8 mouse cellular contexts compared by ENCODE assay signal in genomic region chr3:107931670-107932069, GRCm38 (mm10). TPM values are rescaled to one million over a fixed set of nuclear protein-coding genes. Genes with fewer than 3 reads are reported as not detected.
DNase-seq lines count a peak whose midpoint lies in the region; ATAC-seq and TF ChIP-seq lines count a peak whose summit lies in the region.

TSS of gene Gstm7 (minus strand) at chr3:107931817.

- ATAC-seq in hindbrain, embryonic 12.5 days (ENCODE audit: low FRiP score): peak; percentile 98
- peak; percentile 95 for ATAC-seq in lung, postnatal 0 days

- 3% methylated on average over 10 of the region's 10 CpGs for WGBS in hindbrain, embryonic 12.5 days
- 2% methylated on average over 10 of the region's 10 CpGs for WGBS in lung, postnatal 0 days

- H3K9me3 ChIP-seq in hindbrain, embryonic 12.5 days (replicated peaks): no peaks in the 10 kb centered on the region
- no peaks in the 10 kb centered on the region for H3K9me3 ChIP-seq in lung, postnatal 0 days (ENCODE audit: low read length)

- H3K9ac ChIP-seq in hindbrain, embryonic 12.5 days: peak within 1 kb of the TSS; percentile 55; the same call in 1 of the 2 replicates
- H3K9ac ChIP-seq in lung, postnatal 0 days (replicated peaks; ENCODE audit: low read depth): no peak within 1 kb of the TSS

- H3K4me3 ChIP-seq in hindbrain, embryonic 12.5 days: peak within 1 kb of the TSS; percentile 23
- H3K4me3 ChIP-seq in lung, postnatal 0 days (ENCODE audit: low read depth, low read length): peak within 1 kb of the TSS; percentile 27

- no peaks in the 10 kb centered on the region for H3K36me3 ChIP-seq in hindbrain, embryonic 12.5 days
- H3K36me3 ChIP-seq in lung, postnatal 0 days (ENCODE audit: insufficient read depth, low read length): no peaks in the 10 kb centered on the region

- peak within 1 kb of the TSS; percentile 89 for H3K27ac ChIP-seq in hindbrain, embryonic 12.5 days
- H3K27ac ChIP-seq in lung, postnatal 0 days (ENCODE audit: low read length): peak within 1 kb of the TSS; percentile 43; the same call in 1 of the 2 replicates

- peaks cover 23% of the 10 kb centered on the region for H3K4me1 ChIP-seq in hindbrain, embryonic 12.5 days
- peaks cover 3% of the 10 kb centered on the region; the same call in 1 of the 2 replicates for H3K4me1 ChIP-seq in lung, postnatal 0 days (ENCODE audit: insufficient read depth, low read depth, low read length)

- no peaks in the 10 kb centered on the region for H3K27me3 ChIP-seq in hindbrain, embryonic 12.5 days
- H3K27me3 ChIP-seq in lung, postnatal 0 days (replicated peaks; ENCODE audit: insufficient read depth, low read length): no peaks in the 10 kb centered on the region

- peak; percentile 70 for DNase-seq in NIH3T3 (ENCODE audit: low read depth)
- peak; percentile 100 for DNase-seq in cerebellum, postnatal 14 days
- DNase-seq in frontal cortex, postnatal 14 days (ENCODE audit: low spot score in 2 of 2): peak; percentile 95 to 97
- DNase-seq in layer of hippocampus, postnatal 10 days (ENCODE audit: low spot score in 2 of 2): peak; percentile 99
- DNase-seq in lung, postnatal 0 days (ENCODE audit: low spot score): peak; percentile 96
- peak; percentile 95 for DNase-seq in ovary, postnatal 14 days (ENCODE audit: low spot score)
- peak; percentile 79 to 85 for DNase-seq in thymus, postnatal 10 days (ENCODE audit: low spot score in 2 of 2)

- TF ChIP-seq CTCF in lung, postnatal 0 days (IDR thresholded peaks at IDR 0.05): peak; percentile 64

- TF ChIP-seq EP300 in lung, postnatal 0 days (IDR thresholded peaks at IDR 0.05): peak; percentile 72; the same call in 1 of the 2 replicates

- H3K4me2 ChIP-seq in hindbrain, embryonic 12.5 days (replicated peaks): peak within 1 kb of the TSS; percentile 52
- peak within 1 kb of the TSS; percentile 48 for H3K4me2 ChIP-seq in lung, postnatal 0 days (replicated peaks; ENCODE audit: low read depth, low read length)

RNA-seq across cellular contexts. Expression of gene Gstm7, which starts in this region (rescaled TPM):
- polyA plus RNA-seq in hindbrain, embryonic 12.5 days (2016; fragmentation: Nextera tagmentation; extraction: Ambion mirVana): 71.9 and 73.7 TPM in 2 replicates
- 10 to 100 TPM; 60.7 to 70.1 TPM for total RNA-seq in layer of hippocampus, postnatal 10 days (2021)
- 5.6 and 6.5 TPM in 2 replicates for polyA plus RNA-seq in lung, postnatal 0 days (2015; fragmentation: Nextera tagmentation; extraction: Ambion mirVana)

Comparison
In these comparisons a context has a peak if more than half of its experiments do, and no peak if none do; other contexts are left out.
1. Peak in every context shown above with its lines: DNase-seq, ATAC-seq, H3K4me3 ChIP-seq and H3K27ac ChIP-seq.